ENCODE assay signal across 8 mouse cellular contexts in genomic region chr10:12866971-12867732, GRCm38 (mm10). TPM values are rescaled to one million over a fixed set of nuclear protein-coding genes. Genes with fewer than 3 reads are reported as not detected.
DNase-seq lines count a peak whose midpoint lies in the region; ATAC-seq lines count a peak whose summit lies in the region.

No protein-coding gene starts in this region.

- no peaks in the 10 kb centered on the region for H3K36me3 ChIP-seq in forebrain, embryonic 15.5 days
- no peaks in the 10 kb centered on the region for H3K36me3 ChIP-seq in hindbrain, embryonic 15.5 days
- no peaks in the 10 kb centered on the region for H3K36me3 ChIP-seq in liver, embryonic 15.5 days (replicated peaks)

- ATAC-seq in forebrain, embryonic 15.5 days (replicated peaks): no peak
- 0 out of 2 replicates have a peak, but pooled peaks have one; percentile 21 for ATAC-seq in hindbrain, embryonic 15.5 days (ENCODE audit: low FRiP score, low read depth)
- no peak for ATAC-seq in liver, embryonic 15.5 days (ENCODE audit: insufficient read depth)

- peak overlapping the region; percentile 60 for H3K4me3 ChIP-seq in forebrain, embryonic 15.5 days
- peak overlapping the region; percentile 64 for H3K4me3 ChIP-seq in hindbrain, embryonic 15.5 days
- H3K4me3 ChIP-seq in liver, embryonic 15.5 days (replicated peaks): peak overlapping the region; percentile 71

- H3K4me1 ChIP-seq in forebrain, embryonic 15.5 days: peaks cover 21% of the 10 kb centered on the region
- H3K4me1 ChIP-seq in hindbrain, embryonic 15.5 days (replicated peaks): peaks cover 17% of the 10 kb centered on the region
- H3K4me1 ChIP-seq in liver, embryonic 15.5 days (replicated peaks): peaks cover 29% of the 10 kb centered on the region

- H3K9me3 ChIP-seq in forebrain, embryonic 15.5 days: no peaks in the 10 kb centered on the region
- no peaks in the 10 kb centered on the region for H3K9me3 ChIP-seq in hindbrain, embryonic 15.5 days
- no peaks in the 10 kb centered on the region for H3K9me3 ChIP-seq in liver, embryonic 15.5 days (replicated peaks)

- WGBS in forebrain, embryonic 15.5 days: 3% methylated on average over 28 of the region's 28 CpGs
- 3% methylated on average over 28 of the region's 28 CpGs for WGBS in hindbrain, embryonic 15.5 days
- 2% methylated on average over 28 of the region's 28 CpGs for WGBS in liver, embryonic 15.5 days (ENCODE audit: insufficient replicate concordance)

- peak overlapping the region; percentile 83 for H3K4me2 ChIP-seq in forebrain, embryonic 15.5 days (replicated peaks)
- H3K4me2 ChIP-seq in hindbrain, embryonic 15.5 days: peak overlapping the region; percentile 88
- peak overlapping the region; percentile 90 for H3K4me2 ChIP-seq in liver, embryonic 15.5 days

- H3K27ac ChIP-seq in forebrain, embryonic 15.5 days (replicated peaks): no peak overlapping the region
- H3K27ac ChIP-seq in hindbrain, embryonic 15.5 days (replicated peaks): 0 out of 2 replicates have a peak overlapping the region, but pooled peaks have one; percentile 21
- peak overlapping the region; percentile 89; the same call in 1 of the 2 replicates for H3K27ac ChIP-seq in liver, embryonic 15.5 days (replicated peaks)

- H3K9ac ChIP-seq in forebrain, embryonic 15.5 days (replicated peaks): peak overlapping the region; percentile 65; the same call in 1 of the 2 replicates
- 0 out of 2 replicates have a peak overlapping the region, but pooled peaks have one; percentile 23 for H3K9ac ChIP-seq in hindbrain, embryonic 15.5 days
- peak overlapping the region; percentile 56 for H3K9ac ChIP-seq in liver, embryonic 15.5 days

- DNase-seq in heart, adult 11 months: peak; percentile 96
- DNase-seq in heart, adult 8-10 months (ENCODE audit: low spot score): no peak
- peak; percentile 66 for DNase-seq in c-Kit-positive CD71-negative TER-119-negative erythroid progenitor cells, embryonic 14.5 days (ENCODE audit: low read depth)
- peak; percentile 47 for DNase-seq in naive thymus-derived CD4-positive, alpha-beta T cell, adult 2 months (ENCODE audit: low read depth)
- DNase-seq in thymus, postnatal 4 days: peak; percentile 50

- no peaks in the 10 kb centered on the region for H3K27me3 ChIP-seq in forebrain, embryonic 15.5 days
- no peaks in the 10 kb centered on the region for H3K27me3 ChIP-seq in hindbrain, embryonic 15.5 days
- H3K27me3 ChIP-seq in liver, embryonic 15.5 days: peaks cover 8% of the 10 kb centered on the region

RNA-seq across cellular contexts. Expression of gene Utrn, which starts 2.0 kb away (rescaled TPM):
- 10 to 100 TPM; 59.3 to 75.7 (median 71.0) TPM for total RNA-seq in heart, adult 8-10 months (2022)
- polyA plus RNA-seq in forebrain, embryonic 15.5 days (2015; fragmentation: Nextera tagmentation; extraction: Ambion mirVana): 17.8 and 18.4 TPM in 2 replicates
- 25.6 and 30.2 TPM in 2 replicates for polyA plus RNA-seq in hindbrain, embryonic 15.5 days (2015; fragmentation: Nextera tagmentation; extraction: Ambion mirVana)
- polyA plus RNA-seq in liver, embryonic 15.5 days (2015; fragmentation: Nextera tagmentation; extraction: Ambion mirVana): 8.2 and 10.0 TPM in 2 replicates
